Mouse (Mus musculus) liver, adult 2 months (tissue): ENCODE measurements around the gene Il6st. TPM values are rescaled to one million over a fixed set of nuclear protein-coding genes. Genes with fewer than 3 reads are reported as not detected.

Source experiments
- DNase-seq: peaks from one replicate; pipeline ENCODE4 v3.0.0-alpha.2; 2011; ENCODE audit warnings: low read depth, low spot score; ENCODE audit errors: extremely low read depth
- H3K27ac ChIP-seq: fragments of 200-500 bp; replicated peaks from 2 replicates; pipeline ENCODE4 v1.5.1; 2012; ENCODE audit warnings: low read depth, mild to moderate bottlenecking, control low read depth, inconsistent platforms, low read length; ENCODE audit not compliant: insufficient read depth
- H3K27me3 ChIP-seq: fragments of 200-500 bp; 2 replicates; pipeline ENCODE4 v1.6.1; 2012; ENCODE audit warnings: mild to moderate bottlenecking, moderate library complexity, low read length, inconsistent platforms; ENCODE audit not compliant: control insufficient read depth, insufficient read depth
- H3K36me3 ChIP-seq: fragments of 200-500 bp; 2 replicates; pipeline ENCODE4 v1.6.1; 2012; ENCODE audit warnings: low read length, inconsistent platforms; ENCODE audit not compliant: control insufficient read depth, insufficient read depth
- H3K4me1 ChIP-seq: fragments of 200-500 bp; 2 replicates; pipeline ENCODE4 v1.6.1; 2011; ENCODE audit warnings: low read length; ENCODE audit not compliant: control insufficient read depth, insufficient read depth
- H3K4me3 ChIP-seq: fragments of 200-500 bp; 2 replicates; pipeline ENCODE4 v1.5.1; 2011; ENCODE audit warnings: low read depth, mild to moderate bottlenecking, control low read depth, low read length, moderate library complexity; ENCODE audit not compliant: insufficient read depth
- H3K79me2 ChIP-seq: fragments of 200-500 bp; 2 replicates; pipeline ENCODE4 v1.6.1; 2012; ENCODE audit warnings: inconsistent platforms, mild to moderate bottlenecking, low read length, moderate library complexity; ENCODE audit not compliant: control insufficient read depth, insufficient read depth
- H3K9ac ChIP-seq: fragments of 200-500 bp; 2 replicates; pipeline ENCODE4 v1.6.1; 2012; ENCODE audit warnings: low read depth, mild to moderate bottlenecking, control low read depth, inconsistent platforms, low read length
- CTCF ChIP-seq: fragments of 200-500 bp; IDR thresholded peaks from 2 replicates; pipeline ENCODE4 v1.5.1; 2011; ENCODE audit warnings: low read depth, low read length, control low read depth
- POLR2A ChIP-seq: fragments of 200-500 bp; IDR thresholded peaks from 2 replicates; pipeline ENCODE4 v1.6.1; 2011; ENCODE audit warnings: low read length, control low read depth; ENCODE audit not compliant: insufficient read depth; ENCODE audit errors: extremely low read depth
- WGBS: fragments of 180-500 bp; shearing (Covaris S2); methylation state at CpG from one replicate; pipeline ENCODE4 v1.1.7; 2018; 5-methylcytosine and 5-hydroxymethylcytosine counted together
- polyA plus RNA-seq: library from polyadenylated mRNA; depleted of rRNA; stranded (reverse); fragments of >200 nt; gene quantifications from 2 replicates; pipeline ENCODE4 v1.2.3, GENCODE M21; 2012
- total RNA-seq: library from RNA; depleted of rRNA; stranded (reverse); fragments of >200 nt; gene quantifications from 2 replicates; pipeline ENCODE4 v1.2.3, GENCODE M21; 2014

Gene Il6st
- total and polyA plus RNA-seq, 2 experiments, result 18.9 to 70.2 TPM

DNA sequence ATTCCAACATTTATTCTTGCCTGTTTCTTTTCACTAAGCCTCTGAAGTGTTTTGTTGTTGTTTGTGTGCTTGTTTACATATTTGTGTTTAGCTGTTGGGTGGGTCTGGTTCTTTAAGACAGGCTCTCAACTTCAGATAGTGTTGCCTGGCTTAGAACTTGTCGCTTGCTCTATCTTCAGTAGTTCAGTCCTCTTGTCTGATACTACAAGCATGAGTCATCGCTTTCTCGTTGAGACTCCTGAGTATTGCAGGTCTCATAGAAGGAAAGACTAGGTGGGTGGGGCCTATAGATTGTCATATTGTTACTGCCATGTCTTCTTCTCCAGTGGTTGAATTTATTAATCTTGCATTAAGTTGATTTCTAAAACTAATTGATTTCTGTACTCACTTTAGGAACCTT, 26.2 kb downstream of the Il6st start:
- no peak for DNase-seq
- Histone ChIP-seq H3K9ac (no peak overlapping the region), H3K27ac (no peak overlapping the region), H3K4me1 (peaks cover 11% of the 10 kb centered on the region), H3K79me2 (no peaks in the 10 kb centered on the region), H3K36me3 (peaks cover 65% of the 10 kb centered on the region), H3K4me3 (no peak overlapping the region), H3K27me3 (no peaks in the 10 kb centered on the region)
- WGBS, result 80% methylated on average over 3 of the region's 3 CpGs
- TF ChIP-seq CTCF (no peak), POLR2A (no peak)

GRCm38 (mm10) chr13:112491636-112492284, 27.9 kb downstream of the Il6st start:
- Histone ChIP-seq H3K27ac (no peak overlapping the region), H3K27me3 (no peaks in the 10 kb centered on the region), H3K36me3 (peaks cover 66% of the 10 kb centered on the region), H3K4me3 (no peak overlapping the region), H3K79me2 (no peaks in the 10 kb centered on the region), H3K4me1 (peaks cover 4% of the 10 kb centered on the region; the same call in 1 of the 2 replicates), H3K9ac (no peak overlapping the region)
- TF ChIP-seq POLR2A (no peak), CTCF (no peak)
- WGBS, result 66% methylated on average over 14 of the region's 14 CpGs
- DNase-seq, result peak; percentile 37

- Histone ChIP-seq H3K9ac (no peak overlapping the region), H3K27ac (no peak overlapping the region), H3K4me1 (peaks cover 4% of the 10 kb centered on the region; the same call in 1 of the 2 replicates), H3K36me3 (peaks cover 68% of the 10 kb centered on the region), H3K27me3 (no peaks in the 10 kb centered on the region), H3K79me2 (no peaks in the 10 kb centered on the region), H3K4me3 (no peak overlapping the region)
- no peak for DNase-seq
- TF ChIP-seq POLR2A (no peak), CTCF (no peak)
- WGBS, result 77% methylated on average over 1 of the region's 1 CpGs
Measured at GRCm38 (mm10) chr13:112492285-112492678, 28.4 kb downstream of the Il6st start.

DNA sequence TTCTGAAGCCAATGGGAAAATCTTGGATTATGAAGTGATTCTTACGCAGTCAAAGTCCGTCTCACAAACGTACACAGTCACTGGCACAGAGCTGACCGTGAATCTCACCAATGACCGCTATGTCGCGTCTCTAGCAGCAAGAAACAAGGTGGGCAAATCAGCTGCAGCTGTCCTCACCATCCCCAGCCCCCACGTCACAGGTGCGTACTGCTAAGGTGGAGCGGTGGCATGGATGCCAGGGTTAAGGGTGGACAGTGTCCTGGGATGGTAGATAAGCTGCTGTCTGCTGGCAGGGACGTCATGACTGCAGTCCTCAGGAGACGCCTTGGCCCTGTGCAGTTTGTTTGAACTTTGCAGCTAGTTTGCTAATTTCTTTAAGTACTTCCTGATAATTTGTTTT, 30.7 kb downstream of the Il6st start:
- H3K27me3 ChIP-seq, result no peaks in the 10 kb centered on the region
- H3K4me3 ChIP-seq, result no peak overlapping the region
- no peak for DNase-seq
- no peak for TF ChIP-seq POLR2A
- TF ChIP-seq CTCF, result no peak
- H3K9ac ChIP-seq, result no peak overlapping the region
- H3K79me2 ChIP-seq, result no peaks in the 10 kb centered on the region
- 92% methylated on average over 12 of the region's 12 CpGs for WGBS
- peaks cover 4% of the 10 kb centered on the region; the same call in 1 of the 2 replicates for H3K4me1 ChIP-seq
- H3K27ac ChIP-seq, result no peak overlapping the region
- H3K36me3 ChIP-seq, result peaks cover 65% of the 10 kb centered on the region

- WGBS, result 18% methylated on average over 4 of the region's 4 CpGs
- H3K36me3 ChIP-seq, result peaks cover 74% of the 10 kb centered on the region
- no peak for TF ChIP-seq CTCF
- TF ChIP-seq POLR2A, result no peak
Measured at GRCm38 (mm10) chr13:112500027-112500426, 36.2 kb downstream of the Il6st start.

DNA sequence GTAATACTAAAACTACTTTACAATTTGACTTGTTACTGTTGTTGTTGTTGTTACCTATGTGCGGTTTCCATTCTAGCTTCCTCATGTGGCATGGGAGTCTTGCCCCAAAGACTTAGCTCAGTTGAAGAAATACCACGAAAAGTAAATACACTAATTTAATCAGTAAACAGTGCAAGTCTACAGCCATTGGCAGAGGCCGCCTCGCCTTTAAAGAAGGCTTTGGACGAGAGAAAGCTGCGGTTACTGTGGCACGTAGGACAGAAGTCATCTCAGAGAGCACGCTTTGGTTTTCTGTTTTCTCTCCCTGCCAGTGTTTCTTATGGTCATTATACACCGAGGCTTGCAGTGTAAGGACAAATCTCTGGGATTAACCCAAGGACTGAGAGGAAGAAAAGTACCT, 36.6 kb downstream of the Il6st start:
- Histone ChIP-seq H3K79me2 (no peaks in the 10 kb centered on the region), H3K27me3 (no peaks in the 10 kb centered on the region), H3K4me1 (peaks cover 6% of the 10 kb centered on the region; the same call in 1 of the 2 replicates), H3K9ac (no peak overlapping the region), H3K4me3 (no peak overlapping the region), H3K36me3 (peaks cover 73% of the 10 kb centered on the region), H3K27ac (peak overlapping the region; percentile 66)
- no peak for TF ChIP-seq POLR2A
- no peak for TF ChIP-seq CTCF
- DNase-seq, result peak; percentile 69
- 20% methylated on average over 9 of the region's 9 CpGs for WGBS

More at GRCm38 (mm10) chr13:112500027-112500426, 36.2 kb downstream of the Il6st start:
- H3K9ac ChIP-seq, result no peak overlapping the region
- peaks cover 6% of the 10 kb centered on the region; the same call in 1 of the 2 replicates for H3K4me1 ChIP-seq
- no peak overlapping the region for H3K4me3 ChIP-seq
- H3K27me3 ChIP-seq, result no peaks in the 10 kb centered on the region
- no peaks in the 10 kb centered on the region for H3K79me2 ChIP-seq
- H3K27ac ChIP-seq, result no peak overlapping the region
- peak; percentile 81 for DNase-seq
